Mouse (Mus musculus) erythroid progenitor cell, adult 5-6 weeks (primary cell): ENCODE data around the gene Osbpl7. TPM values are rescaled to one million over a fixed set of nuclear protein-coding genes. Genes with fewer than 3 reads are reported as not detected.

Experiments
- ATAC-seq: replicated peaks from 2 replicates; pipeline ENCODE4 v1.8.0; 2016; ENCODE audit warnings: moderate number of reproducible peaks, mild to moderate bottlenecking, moderate TSS enrichment, inconsistent platforms; ENCODE audit not compliant: poor library complexity, low FRiP score, severe bottlenecking
- total RNA-seq, 2 experiments: library from RNA; stranded (forward) in 1 of 2; stranded (reverse) in 1 of 2; fragments of 150-400 nt in 1 of 2; fragments of 186-747, 209-891 nt in 1 of 2; gene quantifications; 2 replicates each; pipeline versions ENCODE4 v1.2.3 to v1.2.4; 2015 to 2017; ENCODE audit warnings: low replicate concordance in 2 of 2

Gene Osbpl7
- total RNA-seq (2015; ENCODE audit: low replicate concordance) (1.3 and 2.9 TPM in 2 replicates), total RNA-seq (2017; ENCODE audit: low replicate concordance) (1.4 and 22.7 TPM in 2 replicates)

DNA sequence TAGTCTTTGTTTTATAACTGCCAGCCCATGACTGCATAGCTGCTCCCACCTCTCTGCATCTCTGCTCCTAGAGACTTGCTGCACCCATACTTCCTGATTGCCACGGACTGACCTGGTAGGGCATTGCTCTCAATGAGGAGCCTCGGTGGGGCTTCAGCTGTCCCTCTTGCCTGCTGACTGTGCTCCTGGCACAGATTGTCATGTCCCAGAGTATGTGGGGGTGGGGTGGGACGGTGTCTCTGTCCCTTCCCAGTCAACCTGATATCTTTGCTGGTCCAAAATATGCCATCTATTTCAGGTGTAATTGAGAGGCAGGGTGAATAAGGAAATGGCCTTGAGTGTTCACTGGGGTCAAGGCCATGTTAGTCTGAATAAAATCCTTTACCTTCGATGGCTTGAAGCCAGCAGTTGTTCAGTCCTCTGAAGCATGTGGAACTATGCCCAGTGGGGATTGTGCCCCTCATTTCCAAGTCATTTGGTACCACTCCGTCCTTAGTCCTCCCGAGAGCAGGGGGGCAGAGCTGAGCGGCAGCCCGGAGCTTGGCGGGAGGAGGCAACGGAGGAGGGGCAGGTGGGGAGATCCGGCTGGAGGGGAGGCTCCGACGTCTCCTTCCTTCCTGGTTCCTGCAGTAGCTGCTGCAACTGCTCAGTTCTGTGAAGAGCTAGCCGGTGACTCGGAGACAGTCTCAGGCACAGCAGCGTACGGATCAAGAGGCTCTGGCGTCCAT, at the start of gene Osbpl7:
Osbpl7 (plus strand) TSS at position 413 of the 728 bp plus-strand sequence.
- 0 out of 2 replicates have a peak, but pooled peaks have one; percentile 15 for ATAC-seq

- ATAC-seq: no peak
These were observed 47.3 kb upstream of the Osbpl7 start for GRCm38 (mm10) chr11:97003170-97003569.

GRCm38 (mm10) chr11:97007093-97007794, 43.2 kb upstream of the Osbpl7 start:
- ATAC-seq: no peak

DNA sequence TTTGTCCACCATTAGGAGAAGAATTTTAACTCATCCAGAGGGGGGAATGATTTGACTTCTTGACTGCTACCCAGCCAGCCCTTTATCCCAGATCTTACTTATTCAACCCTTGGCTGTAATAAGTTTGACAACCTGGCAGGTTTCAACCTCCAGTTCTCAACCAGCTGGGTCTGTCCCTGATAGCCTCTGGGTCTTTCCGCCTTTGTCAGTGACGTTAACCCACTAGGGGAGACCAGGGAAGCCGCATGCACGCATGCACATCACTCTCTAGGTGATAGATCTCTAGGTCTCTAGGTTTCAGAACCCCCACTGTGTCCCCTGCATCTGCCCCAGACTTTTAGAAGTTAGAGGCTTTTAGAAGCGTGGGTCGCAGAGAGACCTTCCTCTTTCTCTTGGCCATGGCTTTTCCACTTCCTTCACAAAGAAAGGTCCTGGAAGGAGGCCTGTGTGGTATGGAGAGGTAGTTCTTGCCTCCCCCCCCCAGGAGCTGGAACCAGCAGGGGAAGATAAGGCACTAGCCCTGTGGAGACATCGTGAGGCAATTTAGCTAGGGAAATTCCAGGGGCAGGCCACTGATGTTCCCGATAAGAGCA, 41.1 kb upstream of the Osbpl7 start:
- ATAC-seq: no peak

GRCm38 (mm10) chr11:97013121-97013670, 37.2 kb upstream of the Osbpl7 start, which contains the start of gene Sp6:
Sp6 (plus strand) TSS chr11:97013394.
- ATAC-seq: no peak

- no peak for ATAC-seq
These were observed 32.5 kb upstream of the Osbpl7 start for GRCm38 (mm10) chr11:97017696-97018582.

DNA sequence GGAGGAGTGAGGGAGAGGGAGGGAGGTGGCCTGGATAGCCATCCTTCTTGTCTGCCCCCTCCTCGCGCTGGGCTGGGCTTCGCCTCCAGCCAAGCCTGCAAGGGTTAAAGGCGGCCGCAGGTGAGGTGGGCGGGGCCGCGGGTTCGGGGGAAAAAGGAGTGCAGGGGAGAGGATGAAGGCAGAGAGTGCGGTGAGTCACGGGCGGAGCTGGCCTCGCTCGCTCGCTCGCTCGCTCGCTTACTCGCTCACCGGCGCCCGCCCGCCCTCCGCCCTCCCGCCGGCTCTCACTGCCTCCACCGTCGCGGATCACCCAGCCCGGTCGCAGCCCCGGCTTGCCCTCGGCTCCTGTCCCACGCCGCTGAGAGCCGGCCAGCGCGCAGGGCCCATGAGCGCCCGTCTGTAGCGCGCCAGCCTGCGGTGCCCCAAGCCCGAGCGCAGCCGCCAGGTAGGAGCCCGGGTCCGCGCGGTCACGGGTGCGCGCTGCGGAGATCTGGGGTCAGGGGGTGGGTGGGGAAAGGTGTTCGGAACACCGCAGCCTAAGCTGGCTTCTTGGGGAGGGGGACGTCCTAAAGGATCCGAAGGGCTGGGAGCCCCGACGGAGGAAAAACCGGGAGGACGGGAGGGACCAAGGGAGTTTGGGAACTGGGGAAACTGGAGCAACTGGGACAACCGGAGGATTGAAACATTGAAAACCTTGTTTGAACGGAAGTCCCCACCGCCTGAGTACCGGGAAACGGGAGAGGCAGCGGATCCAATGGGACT, 31.7 kb upstream of the Osbpl7 start:
- no peak for ATAC-seq

- ATAC-seq: no peak
These were observed 31.1 kb upstream of the Osbpl7 start for GRCm38 (mm10) chr11:97019345-97019708.

- no peak for ATAC-seq
These were observed 29.2 kb upstream of the Osbpl7 start for GRCm38 (mm10) chr11:97021121-97021765.

GRCm38 (mm10) chr11:97021873-97022484, 28.4 kb upstream of the Osbpl7 start:
- ATAC-seq: 0 out of 2 replicates have a peak, but pooled peaks have one; percentile 26

- ATAC-seq: no peak
These were observed 25.5 kb upstream of the Osbpl7 start for GRCm38 (mm10) chr11:97024977-97025376.

DNA sequence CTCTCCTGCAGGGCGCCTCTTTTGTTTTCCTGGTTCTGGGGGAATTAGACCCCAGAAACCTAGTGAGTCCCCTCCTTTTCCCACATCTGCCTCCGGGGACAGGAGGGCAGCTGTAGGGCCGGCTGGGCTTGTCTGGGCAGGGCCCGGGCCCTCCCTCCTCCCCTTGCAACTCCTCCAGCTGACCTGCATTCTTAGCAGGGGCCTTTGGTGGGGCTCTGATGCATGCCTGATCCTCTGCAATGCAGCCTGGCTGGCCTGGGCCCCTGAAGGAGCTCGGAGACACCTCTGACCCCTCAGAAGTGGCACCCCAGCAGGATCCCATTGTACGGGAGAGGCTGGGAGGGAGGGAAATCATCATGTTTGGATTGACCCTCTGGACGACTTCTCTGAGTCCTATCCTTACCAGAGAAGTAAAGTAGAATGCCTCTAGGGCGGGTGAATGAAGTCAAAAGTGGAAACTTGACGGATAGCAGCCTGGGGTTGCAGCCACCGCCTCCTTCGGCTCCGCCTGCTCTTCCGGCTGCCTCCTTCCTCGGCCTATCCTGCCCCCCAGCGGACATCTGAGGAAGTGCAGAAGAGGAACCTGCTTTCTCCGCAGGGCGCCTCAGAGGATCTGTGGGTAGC, 24.6 kb upstream of the Osbpl7 start:
- ATAC-seq: peak; percentile 75

DNA sequence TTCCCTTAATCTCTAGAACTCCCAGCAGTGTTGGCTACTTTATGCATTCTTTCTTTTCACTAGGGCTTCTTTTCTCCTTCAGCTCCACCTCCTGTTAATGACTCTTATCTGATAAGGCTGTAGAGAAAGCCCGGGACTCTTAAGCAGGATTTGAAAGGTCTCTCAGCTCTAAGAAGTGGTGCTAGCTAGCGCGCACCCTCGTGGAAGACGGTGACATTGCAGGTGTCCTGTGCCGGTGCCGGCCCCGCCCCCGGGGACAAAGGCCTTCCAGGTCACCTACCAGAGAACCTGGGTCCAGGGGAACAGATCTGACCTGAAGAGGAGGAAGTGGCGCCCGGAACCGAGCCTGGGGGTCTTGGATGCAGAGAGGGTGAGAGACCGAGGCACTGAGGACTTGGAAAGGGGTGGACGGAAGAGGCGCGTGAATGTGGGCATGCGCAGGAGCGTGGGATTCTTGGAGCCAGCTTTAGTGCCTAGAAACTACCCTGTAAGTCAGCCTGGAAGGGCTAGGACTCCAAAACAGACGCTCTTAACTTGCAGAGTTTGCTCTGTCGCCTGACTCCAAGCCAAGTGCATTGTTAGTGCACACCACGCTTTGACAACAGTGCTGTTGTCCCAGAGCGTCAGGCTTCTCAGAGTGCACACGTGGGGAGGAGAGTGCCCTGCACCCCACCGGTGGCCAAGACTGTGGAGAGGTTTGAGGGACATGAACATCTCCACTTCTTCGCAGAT, 20.6 kb upstream of the Osbpl7 start, which contains the start of gene Scrn2:
Scrn2 (plus strand) TSS at position 253 of the 732 bp plus-strand sequence.
- peak; percentile 82 for ATAC-seq

GRCm38 (mm10) chr11:97030426-97030825, 20.0 kb upstream of the Osbpl7 start:
- ATAC-seq: no peak

DNA sequence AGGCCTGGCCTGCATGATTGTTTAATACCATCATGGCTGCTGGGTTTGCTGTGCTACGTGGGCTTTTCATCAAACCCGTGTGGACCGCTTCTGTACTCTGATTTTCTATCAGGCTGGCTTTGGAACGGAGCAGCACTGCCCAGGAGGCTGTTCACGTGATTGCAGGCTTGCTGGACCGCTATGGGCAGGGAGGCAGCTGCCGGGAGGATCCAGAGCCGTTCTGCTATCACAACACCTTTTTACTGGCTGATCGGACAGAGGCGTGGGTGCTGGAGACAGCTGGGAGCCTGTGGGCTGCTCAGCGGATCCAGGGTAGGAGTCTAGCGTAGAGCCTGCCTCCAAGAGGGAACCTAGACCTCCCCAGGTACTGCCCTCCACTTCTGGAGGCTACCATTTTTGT, 18.5 kb upstream of the Osbpl7 start:
- no peak for ATAC-seq

DNA sequence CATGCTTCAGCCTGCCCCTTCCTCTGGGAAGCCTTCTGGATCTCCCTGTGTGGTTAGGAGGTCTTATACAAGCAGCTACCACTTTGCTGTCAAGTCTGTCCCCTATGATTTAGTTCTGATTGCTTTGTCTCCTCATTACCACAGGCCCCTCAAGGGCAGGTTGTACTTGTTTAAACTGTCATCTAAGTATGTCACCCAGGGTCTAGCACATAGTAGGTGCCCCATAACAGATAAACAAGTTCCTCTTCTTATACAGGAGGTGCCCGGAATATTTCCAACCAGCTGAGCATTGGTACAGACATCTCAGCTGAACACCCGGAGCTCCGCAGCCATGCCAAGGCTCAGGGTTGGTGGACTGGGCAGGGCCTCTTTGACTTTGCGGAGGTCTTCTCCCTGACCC, 17.9 kb upstream of the Osbpl7 start:
- no peak for ATAC-seq

DNA sequence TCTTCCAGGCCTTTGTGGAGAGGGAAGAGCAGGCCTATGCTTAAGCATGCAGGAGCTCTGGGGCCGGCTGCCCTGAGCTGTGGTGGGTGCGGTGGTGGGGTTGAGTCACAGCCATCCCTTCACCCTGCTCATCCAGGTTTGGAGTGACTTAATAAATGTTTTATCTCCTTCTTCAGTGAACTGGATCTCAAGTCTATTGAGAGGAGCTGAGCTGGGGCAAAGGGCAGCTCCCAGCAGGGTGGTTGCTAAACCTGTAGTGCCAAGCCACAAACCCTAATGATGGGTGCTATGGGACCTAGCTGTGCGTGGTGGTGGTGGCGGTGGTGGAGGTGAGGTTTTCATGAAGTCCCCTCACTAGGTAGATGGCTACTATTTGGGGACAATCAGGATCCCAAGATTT, 16.6 kb upstream of the Osbpl7 start:
- ATAC-seq: no peak
